Mouse (Mus musculus): ENCODE results near the gene Ppp6r2. TPM values are rescaled to one million over a fixed set of nuclear protein-coding genes. Genes with fewer than 3 reads are reported as not detected.

Gene Ppp6r2
- total and polyA plus RNA-seq, 3 experiments: 8.7 to 14.7 (median 10.3) TPM

DNA sequence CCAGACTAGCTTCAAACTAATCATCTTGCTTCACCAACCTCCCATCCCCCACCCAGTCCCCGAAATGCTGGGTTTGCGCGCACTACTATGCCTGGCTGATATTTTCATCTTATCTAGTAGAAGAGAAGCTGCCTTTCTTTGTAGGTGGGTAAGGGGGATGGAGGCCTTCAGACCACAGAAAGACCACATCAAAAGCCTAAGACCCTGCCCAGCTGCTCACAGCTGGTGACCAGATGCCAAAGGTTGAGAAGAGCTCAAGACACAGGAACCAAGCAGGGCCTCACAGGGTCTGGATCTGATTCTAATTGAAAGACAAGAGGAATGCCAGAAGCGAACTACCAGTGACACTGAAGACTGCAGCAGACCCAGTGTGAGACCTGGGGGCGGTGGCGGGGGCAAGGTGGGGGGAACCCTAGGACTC lies 16.1 kb upstream of the Ppp6r2 start:
- dilution Hi-C loops (cut with MboI; ENCODE audit: extremely low pct_ligation_motif_present, extremely low pct_unique_long_range_greater_than_20kb, low sequenced_read_pairs): no loop called here
- TF ChIP-seq POLR2A (IDR thresholded peaks at IDR 0.05; ENCODE audit: low read depth, low read length) (no peak), POLR2AphosphoS2 (IDR thresholded peaks at IDR 0.05; ENCODE audit: low read depth, low read length) (no peak), CHD2 (IDR thresholded peaks at IDR 0.05; ENCODE audit: low read length) (peak; percentile 82), RCOR1 (conservative IDR thresholded peaks at IDR 0.05; ENCODE audit: low read depth, low read length) (no peak), CHD1 (IDR thresholded peaks at IDR 0.05; ENCODE audit: low read depth, low read length) (no peak), TCF12 (IDR thresholded peaks at IDR 0.05; ENCODE audit: low read depth, low read length) (0 out of 2 replicates have a peak, but pooled peaks have one; percentile 49), JUND (conservative IDR thresholded peaks at IDR 0.05; ENCODE audit: low read depth, low read length) (no peak), NELFE (IDR thresholded peaks at IDR 0.05; ENCODE audit: low read depth, low read length) (no peak), JUN (IDR thresholded peaks at IDR 0.05; ENCODE audit: insufficient read depth, low read depth, low read length) (no peak), MAZ (IDR thresholded peaks at IDR 0.05; ENCODE audit: low read depth, low read length) (no peak), ZKSCAN1 (IDR thresholded peaks at IDR 0.05; ENCODE audit: borderline replicate concordance, low read depth, low read length) (no peak), UBTF (IDR thresholded peaks at IDR 0.05; ENCODE audit: low read depth, low read length) (no peak), MAFK (IDR thresholded peaks at IDR 0.05; ENCODE audit: insufficient replicate concordance, low read length) (no peak), MEF2A (IDR thresholded peaks at IDR 0.05; ENCODE audit: borderline replicate concordance, low read depth, low read length) (no peak), USF1 (IDR thresholded peaks at IDR 0.05; ENCODE audit: low read depth, low read length) (no peak), E2F4 (IDR thresholded peaks at IDR 0.05; ENCODE audit: insufficient replicate concordance, low read depth, low read length) (no peak), SIN3A (IDR thresholded peaks at IDR 0.05; ENCODE audit: low read length) (0 out of 2 replicates have a peak, but pooled peaks have one; percentile 16), IRF4 (IDR thresholded peaks at IDR 0.05; ENCODE audit: low read depth, low read length) (0 out of 2 replicates have a peak, but pooled peaks have one; percentile 11), ZC3H11A (IDR thresholded peaks at IDR 0.05; ENCODE audit: low read depth, low read length) (no peak), CTCF (conservative IDR thresholded peaks at IDR 0.05 in 1 of 2, IDR thresholded peaks at IDR 0.05 in 1 of 2; ENCODE audit: low read depth in 2 of 2, low read length in 2 of 2) (no peak), GABPA (IDR thresholded peaks at IDR 0.05; ENCODE audit: insufficient replicate concordance, low read depth, low read length) (no peak), EP300 (IDR thresholded peaks at IDR 0.05; ENCODE audit: low read length) (no peak), PAX5 (IDR thresholded peaks at IDR 0.05; ENCODE audit: low read length) (no peak), ELF1 (IDR thresholded peaks at IDR 0.05; ENCODE audit: low read depth, low read length) (no peak), NRF1 (IDR thresholded peaks at IDR 0.05; ENCODE audit: low read depth, low read length) (no peak), MXI1 (IDR thresholded peaks at IDR 0.05; ENCODE audit: low read depth, low read length) (peak; percentile 16; the same call in 1 of the 2 replicates), BHLHE40 (IDR thresholded peaks at IDR 0.05; ENCODE audit: low read depth, low read length) (peak; percentile 21; the same call in 1 of the 2 replicates)
- in situ Hi-C loops (cut with MboI; ENCODE audit: low pct_ligation_motif_present, low pct_unique_long_range_greater_than_20kb, low sequenced_read_pairs): no loop called here

More for the DNA sequence above, 16.1 kb upstream of the Ppp6r2 start:
- H3K27me3 ChIP-seq (replicated peaks): no peaks in the 10 kb centered on the region
- H3K79me2 ChIP-seq (replicated peaks; ENCODE audit: control insufficient read depth, extremely low read depth, insufficient read depth, poor library complexity, severe bottlenecking): no peaks in the 10 kb centered on the region
- peaks cover 3 to 16% of the 10 kb centered on the region in 2 experiments for H3K4me1 ChIP-seq (ENCODE audit: control insufficient read depth in 1 of 2, insufficient read depth in 2 of 2)
- DNase-seq (ENCODE audit: extremely low read depth): no peak
- H3K9me3 ChIP-seq (replicated peaks; ENCODE audit: low read length): no peaks in the 10 kb centered on the region
- peaks cover 0 to 28% of the 10 kb centered on the region in 2 experiments for H3K36me3 ChIP-seq (replicated peaks in 1 of 2; ENCODE audit: control insufficient read depth in 1 of 2, insufficient read depth in 1 of 2, low read length in 1 of 2)
- H3K4me2 ChIP-seq (ENCODE audit: insufficient read depth, low read depth, poor library complexity, severe bottlenecking): peak overlapping the region; percentile 83
- peak overlapping the region; percentile 88 to 98 (median 95) for H3K4me3 ChIP-seq (replicated peaks in 1 of 3; ENCODE audit: low read depth in 2 of 3, low read length in 2 of 3, poor library complexity in 1 of 3)
- H3K27ac ChIP-seq (ENCODE audit: insufficient read depth, low read depth): no peak overlapping the region
- H3K9ac ChIP-seq (ENCODE audit: insufficient read depth, low read depth): peak overlapping the region; percentile 99
